Mouse (Mus musculus): ENCODE measurements around the gene Spata7.

GRCm38 (mm10) chr12:98662617-98663016 is 34.7 kb downstream of the Spata7 start:
- TF ChIP-seq GATA1 (IDR thresholded peaks at IDR 0.05; ENCODE audit: borderline replicate concordance, low read length) (no peak), FLI1 (IDR thresholded peaks at IDR 0.05; ENCODE audit: low read length) (no peak)
